Mouse (Mus musculus): Measurements from ENCODE around the gene Fan1. TPM values are rescaled to one million over a fixed set of nuclear protein-coding genes. Genes with fewer than 3 reads are reported as not detected.

The Fan1 gene
- polyA plus RNA-seq, 1 experiment: 2.3 TPM

Other genes starting within 250 kb of the Fan1 start
- gene Trpm1, start 220.3 kb downstream of the Fan1 start, polyA plus RNA-seq (2012; ENCODE audit: insufficient read depth, insufficient read length, missing spikeins): not detected in 2 replicates
- 9.7 and 11.6 TPM in 2 replicates for gene Mtmr10, start 86.4 kb downstream of the Fan1 start, polyA plus RNA-seq (2012; ENCODE audit: insufficient read depth, insufficient read length, missing spikeins)
- 16.9 and 19.6 TPM in 2 replicates for gene Mphosph10, start 18.2 kb upstream of the Fan1 start, polyA plus RNA-seq (2012; ENCODE audit: insufficient read depth, insufficient read length, missing spikeins)
- gene Mcee, start 18.5 kb upstream of the Fan1 start, polyA plus RNA-seq (2012; ENCODE audit: insufficient read depth, insufficient read length, missing spikeins): 415 and 427 TPM in 2 replicates
- not detected in 2 replicates for gene Apba2, start 127.6 kb upstream of the Fan1 start, polyA plus RNA-seq (2012; ENCODE audit: insufficient read depth, insufficient read length, missing spikeins)